Mouse (Mus musculus): ENCODE results near the gene Aqp5.

DNA sequence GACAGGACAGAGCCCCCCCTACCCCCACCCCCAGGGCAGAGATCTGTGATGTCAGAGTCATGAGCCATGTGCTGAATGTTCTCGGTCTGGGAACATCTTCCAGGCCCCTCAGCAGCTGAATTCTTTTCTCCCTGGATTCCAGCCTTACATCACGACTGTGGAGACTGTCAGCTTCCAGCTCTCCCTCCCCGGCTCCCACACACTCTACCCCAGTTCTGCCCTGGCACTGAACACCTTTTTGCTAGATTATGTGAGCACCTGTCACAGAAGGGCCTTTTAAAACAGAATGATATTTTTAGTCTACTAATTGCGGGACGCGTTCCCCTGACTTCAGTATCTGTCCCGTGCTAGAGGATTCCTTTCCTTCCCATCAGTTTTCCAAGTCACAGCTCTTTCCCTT, 21.0 kb downstream of the Aqp5 start:
- no peak for TF ChIP-seq EP300 (IDR thresholded peaks at IDR 0.05; ENCODE audit: low read depth)
- no peak for TF ChIP-seq CTCF (IDR thresholded peaks at IDR 0.05; ENCODE audit: low read depth)
